Mouse (Mus musculus): ENCODE measurements around the gene Clec18a. TPM values are rescaled to one million over a fixed set of nuclear protein-coding genes. Genes with fewer than 3 reads are reported as not detected.

The Clec18a gene
- not detected in 2 replicates for polyA plus RNA-seq (2012; rRNA removed)

DNA sequence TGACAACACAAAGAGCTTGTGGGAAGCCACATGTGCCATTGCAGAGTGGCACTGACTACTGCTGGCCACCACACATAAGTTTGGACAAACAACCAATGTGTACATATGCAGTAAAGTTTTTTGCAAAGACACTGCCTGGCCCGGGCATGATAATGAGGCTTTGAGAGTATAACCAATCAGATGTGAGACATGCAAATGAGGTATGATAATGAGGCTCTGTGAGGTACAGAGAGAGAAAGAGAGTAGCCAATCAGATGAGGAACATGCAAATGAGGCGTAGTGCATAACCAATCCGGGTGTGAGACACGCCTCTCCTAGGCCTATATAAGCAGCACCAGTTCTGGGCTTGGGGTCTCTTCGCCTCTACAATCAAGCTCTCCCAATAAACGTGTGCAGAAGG, at the start of gene Clec18a:
Gene Clec18a, minus strand, starts transcription at position 101 of the 400 bp plus-strand sequence.

GRCm38 (mm10) chr8:111093865-111094718, 1.9 kb upstream of the Clec18a start, which contains the start of gene Pdpr:
TSS of gene Pdpr (plus strand) at chr8:111094630.

GRCm38 (mm10) chr8:111056158-111056663, 36.0 kb downstream of the Clec18a start, which contains the start of gene Exosc6:
TSS of gene Exosc6 (plus strand) at chr8:111056339.

DNA sequence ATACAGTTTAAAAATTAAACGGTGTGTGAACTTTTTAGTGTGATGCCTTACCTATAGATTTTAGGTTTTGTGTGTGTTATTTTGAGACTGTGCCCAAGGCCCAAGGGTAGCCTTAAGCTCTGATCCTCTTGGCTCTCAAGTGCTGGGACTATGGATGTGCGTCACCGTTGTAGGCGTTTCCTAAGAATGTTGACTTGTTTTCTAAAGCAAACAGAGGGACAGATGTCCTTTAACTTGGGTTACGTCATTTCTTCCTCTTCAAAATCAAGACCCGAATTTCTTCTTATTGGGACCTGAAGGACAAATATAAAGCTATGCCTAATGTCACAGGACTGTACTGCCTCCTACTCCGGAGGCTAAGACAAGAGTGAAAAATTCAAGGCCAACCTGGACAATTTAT, 59.3 kb downstream of the Clec18a start, which contains the start of gene Aars:
Gene Aars, plus strand, starts transcription at position 229 of the 400 bp plus-strand sequence.

DNA sequence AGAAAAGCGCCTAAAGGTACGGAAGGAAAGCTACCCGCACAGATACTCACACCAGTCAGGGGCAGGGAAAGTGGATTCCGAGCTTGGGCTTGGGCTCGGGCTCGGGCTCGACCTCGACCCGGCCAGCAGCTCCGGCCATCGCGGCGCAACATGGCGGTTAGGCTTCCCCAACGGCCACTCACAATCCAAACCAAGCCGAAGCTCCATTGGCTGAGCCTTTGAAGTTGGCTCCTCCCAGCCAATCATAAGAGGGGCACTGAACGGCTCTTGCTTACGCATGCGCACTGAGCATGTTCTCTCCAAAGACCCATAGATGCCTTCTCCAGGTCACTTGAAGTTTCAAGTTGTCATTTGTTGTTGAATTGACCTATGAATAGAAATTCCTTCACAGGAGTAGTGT, 60.7 kb downstream of the Clec18a start, which contains the start of gene Ddx19b:
Gene Ddx19b, minus strand, starts transcription at position 180 of the 400 bp plus-strand sequence.

Other genes with a start within 250 kb of the Clec18a start
- gene Cog4, start 245.8 kb downstream of the Clec18a start, polyA plus RNA-seq (2012; rRNA removed), result 8.0 and 9.6 TPM in 2 replicates
- gene Sf3b3, start 245.6 kb downstream of the Clec18a start, polyA plus RNA-seq (2012; rRNA removed), result 5.5 and 8.7 TPM in 2 replicates
- 12.2 and 12.8 TPM in 2 replicates for gene Fuk, start 189.9 kb downstream of the Clec18a start, polyA plus RNA-seq (2012; rRNA removed)
- 6.4 and 10.0 TPM in 2 replicates for gene St3gal2, start 172.5 kb downstream of the Clec18a start, polyA plus RNA-seq (2012; rRNA removed)
- 7.9 and 8.3 TPM in 2 replicates for gene Ddx19a, start 94.6 kb downstream of the Clec18a start, polyA plus RNA-seq (2012; rRNA removed)
- gene Ddx19b, start 60.7 kb downstream of the Clec18a start, polyA plus RNA-seq (2012; rRNA removed), result 0.42 and 1.1 TPM in 2 replicates
- gene Aars, start 59.3 kb downstream of the Clec18a start, polyA plus RNA-seq (2012; rRNA removed), result 10.6 and 13.0 TPM in 2 replicates
- 7.4 and 26.5 TPM in 2 replicates for gene Exosc6, start 36.1 kb downstream of the Clec18a start, polyA plus RNA-seq (2012; rRNA removed)
- 2.5 and 3.4 TPM in 2 replicates for gene Pdpr, start 2.2 kb upstream of the Clec18a start, polyA plus RNA-seq (2012; rRNA removed)
- gene Glg1, start 166.8 kb upstream of the Clec18a start, polyA plus RNA-seq (2012; rRNA removed), result 10.2 and 12.0 TPM in 2 replicates
- gene Rfwd3, start 207.8 kb upstream of the Clec18a start, polyA plus RNA-seq (2012; rRNA removed), result 1.9 and 2.4 TPM in 2 replicates
- gene Mlkl, start 245.8 kb upstream of the Clec18a start, polyA plus RNA-seq (2012; rRNA removed), result 0.27 and 0.67 TPM in 2 replicates